Mouse (Mus musculus) limb, embryonic 14.5 days (tissue): ENCODE measurements around the gene Myo15. TPM values are rescaled to one million over a fixed set of nuclear protein-coding genes. Genes with fewer than 3 reads are reported as not detected.

ENCODE experiments used
- ATAC-seq: fragments of 200-750 bp; cut with Nextera tagmentation; 2 replicates; pipeline ENCODE4 v1.8.0; 2017; ENCODE audit warnings: low read depth, moderate number of reproducible peaks, moderate TSS enrichment; ENCODE audit not compliant: low FRiP score
- DNase-seq: peaks from one replicate; pipeline ENCODE4 v3.0.0-alpha.2; 2015; ENCODE audit warnings: low spot score
- H3K27ac ChIP-seq: fragments of 300-500 bp; sonication (generic); replicated peaks from 2 replicates; pipeline ENCODE4 v1.5.1; 2014; ENCODE audit warnings: low read depth, mild to moderate bottlenecking, low read length, moderate library complexity, mixed read lengths
- H3K27me3 ChIP-seq: fragments of 300-500 bp; sonication (generic); 2 replicates; pipeline ENCODE4 v1.6.1; 2014; ENCODE audit warnings: low read length, mixed read lengths; ENCODE audit not compliant: control insufficient read depth, insufficient read depth
- H3K36me3 ChIP-seq: fragments of 300-500 bp; sonication (generic); 2 replicates; pipeline ENCODE4 v1.6.1; 2014; ENCODE audit warnings: mild to moderate bottlenecking, low read length, moderate library complexity, mixed read lengths; ENCODE audit not compliant: control insufficient read depth, insufficient read depth
- H3K4me1 ChIP-seq: fragments of 300-500 bp; sonication (generic); 2 replicates; pipeline ENCODE4 v1.6.1; 2014; ENCODE audit warnings: antibody characterized with exemption, low read length, mixed read lengths; ENCODE audit not compliant: control insufficient read depth, insufficient read depth
- H3K4me2 ChIP-seq: fragments of 300-500 bp; sonication (generic); replicated peaks from 2 replicates; pipeline ENCODE4 v1.6.1; 2014; ENCODE audit warnings: low read depth, mild to moderate bottlenecking, low read length, moderate library complexity; ENCODE audit not compliant: severe bottlenecking
- H3K4me3 ChIP-seq: fragments of 300-500 bp; sonication (generic); replicated peaks from 2 replicates; pipeline ENCODE4 v1.5.1; 2014; ENCODE audit warnings: low read length
- H3K9ac ChIP-seq: fragments of 300-500 bp; sonication (generic); 2 replicates; pipeline ENCODE4 v1.6.1; 2014; ENCODE audit warnings: mild to moderate bottlenecking, low read depth, low read length, moderate library complexity; ENCODE audit not compliant: severe bottlenecking
- H3K9me3 ChIP-seq: fragments of 300-500 bp; sonication (generic); 2 replicates; pipeline ENCODE4 v1.6.1; 2016; ENCODE audit warnings: low read length; ENCODE audit not compliant: control insufficient read depth
- POLR2A ChIP-seq: fragments of 200-500 bp; IDR thresholded peaks from 2 replicates; pipeline ENCODE4 v1.8.0; 2012; ENCODE audit warnings: inconsistent platforms, mild to moderate bottlenecking, moderate library complexity, borderline replicate concordance; ENCODE audit not compliant: insufficient read depth, insufficient read length; ENCODE audit errors: extremely low read depth
- WGBS: fragments of 180-500 bp; shearing (Covaris S2); extraction: QIAGEN DNeasy Blood & Tissue Kit; methylation state at CpG from one replicate; pipeline ENCODE4 v1.1.7; 2014; 5-methylcytosine and 5-hydroxymethylcytosine counted together
- polyA plus RNA-seq, 2 experiments: library from polyadenylated mRNA; depleted of rRNA in 1 of 2; stranded (reverse) in 1 of 2; unstranded in 1 of 2; fragments of >200 nt; fragmentation: Nextera tagmentation in 1 of 2; extraction: Ambion mirVana in 1 of 2; gene quantifications; 2 replicates each; pipeline versions ENCODE4 v1.2.1 to v1.2.3; 2012 to 2014

Myo15 gene
- polyA plus RNA-seq, 2 experiments = 0.54 to 1.4 TPM

- WGBS = 88% methylated on average over 2 of the region's 2 CpGs
- H3K4me1 ChIP-seq = peaks cover 12% of the 10 kb centered on the region
- H3K4me2 ChIP-seq = peak overlapping the region; percentile 91
- no peaks in the 10 kb centered on the region for H3K27me3 ChIP-seq
- H3K9ac ChIP-seq = no peak overlapping the region
- H3K27ac ChIP-seq = peak overlapping the region; percentile 100
- H3K36me3 ChIP-seq = peaks cover 13% of the 10 kb centered on the region
- no peaks in the 10 kb centered on the region for H3K9me3 ChIP-seq
- ATAC-seq (no peak), DNase-seq (no peak)
- TF ChIP-seq POLR2A = no peak
- peak overlapping the region; percentile 95; the same call in 1 of the 2 replicates for H3K4me3 ChIP-seq
Observed at GRCm38 (mm10) chr11:60535676-60536075, 66.5 kb downstream of the Myo15 start.

GRCm38 (mm10) chr11:60536180-60536858 is 67.2 kb downstream of the Myo15 start, which contains the start of gene Alkbh5:
TSS of gene Alkbh5 (plus strand) at chr11:60536381.
- WGBS = 21% methylated on average over 9 of the region's 9 CpGs
- Histone ChIP-seq H3K27ac (peak within 1 kb of the TSS; percentile 100), H3K36me3 (peaks cover 13% of the 10 kb centered on the region), H3K4me3 (peak within 1 kb of the TSS; percentile 95), H3K4me1 (peaks cover 16% of the 10 kb centered on the region), H3K9ac (peak within 1 kb of the TSS; percentile 89), H3K4me2 (peak within 1 kb of the TSS; percentile 91), H3K9me3 (no peaks in the 10 kb centered on the region), H3K27me3 (no peaks in the 10 kb centered on the region)
- no peak for TF ChIP-seq POLR2A
- DNase-seq (peak; percentile 27), ATAC-seq (no peak)

GRCm38 (mm10) chr11:60536859-60537467 is 67.8 kb downstream of the Myo15 start:
- Histone ChIP-seq H3K27ac (peak overlapping the region; percentile 100), H3K9ac (peak overlapping the region; percentile 89), H3K4me3 (peak overlapping the region; percentile 95), H3K36me3 (peaks cover 16% of the 10 kb centered on the region), H3K9me3 (no peaks in the 10 kb centered on the region), H3K27me3 (no peaks in the 10 kb centered on the region), H3K4me1 (peaks cover 18% of the 10 kb centered on the region), H3K4me2 (peak overlapping the region; percentile 91)
- TF ChIP-seq POLR2A = peak; percentile 91; the same call in 1 of the 2 replicates
- ATAC-seq = peak; percentile 86
- DNase-seq = peak; percentile 93
- under 1% methylated on average over 37 of the region's 37 CpGs for WGBS

DNA sequence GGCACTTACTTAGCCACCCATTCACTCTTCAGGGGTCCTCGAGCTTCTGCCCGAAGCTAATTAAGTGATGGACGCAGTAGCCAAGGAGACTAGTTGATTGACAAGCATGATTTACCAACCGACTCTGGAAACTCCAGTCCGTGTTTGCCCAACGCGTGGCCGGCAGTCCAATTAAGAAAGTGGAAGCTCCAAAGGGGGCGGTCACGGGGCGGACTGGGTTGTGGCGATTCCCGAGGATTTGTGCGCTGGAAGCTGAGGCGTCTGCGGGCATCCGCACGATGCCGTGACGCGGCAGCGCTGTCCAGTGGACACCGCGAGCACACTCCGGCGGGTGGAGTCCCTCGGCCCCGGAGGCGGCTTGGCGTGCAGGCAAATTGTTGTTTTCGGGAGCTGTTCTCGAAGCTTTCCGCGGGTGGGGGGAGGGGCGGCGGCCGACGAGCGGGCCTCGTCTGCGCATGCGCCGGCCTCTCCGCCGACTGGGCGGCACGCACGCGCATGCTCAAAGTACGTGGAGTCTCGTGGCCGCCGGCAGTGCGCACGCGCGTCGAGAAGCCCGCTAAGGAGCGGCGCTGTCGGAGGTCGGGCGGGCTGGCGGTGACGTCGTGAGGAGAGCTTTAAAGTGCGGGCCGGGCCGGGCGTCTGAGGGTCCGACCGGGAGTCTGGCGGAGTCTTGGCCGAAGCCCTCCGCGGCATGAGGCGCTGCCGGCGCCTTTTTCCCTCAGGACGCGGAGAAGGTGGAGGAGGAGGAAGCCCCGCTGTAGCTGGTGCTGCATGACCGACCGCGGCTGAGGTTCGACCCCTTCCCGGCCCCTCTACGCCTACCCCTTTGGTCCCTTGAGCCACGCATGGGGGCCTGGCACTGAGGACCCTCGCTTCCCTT is 68.6 kb downstream of the Myo15 start:
- TF ChIP-seq POLR2A = 0 out of 2 replicates have a peak, but pooled peaks have one; percentile 37
- H3K36me3 ChIP-seq = peaks cover 23% of the 10 kb centered on the region
- H3K4me3 ChIP-seq = peak overlapping the region; percentile 95
- no peaks in the 10 kb centered on the region for H3K27me3 ChIP-seq
- under 1% methylated on average over 75 of the region's 91 CpGs for WGBS
- ATAC-seq (peak; percentile 88), DNase-seq (peak; percentile 98)
- H3K9ac ChIP-seq = peak overlapping the region; percentile 89
- H3K4me2 ChIP-seq = peak overlapping the region; percentile 91
- H3K9me3 ChIP-seq = no peaks in the 10 kb centered on the region
- peak overlapping the region; percentile 100 for H3K27ac ChIP-seq
- H3K4me1 ChIP-seq = peaks cover 20% of the 10 kb centered on the region
